Mouse (Mus musculus) gastrocnemius, postnatal 4 days (tissue): Measurements from ENCODE around the gene Gm20388. TPM values are rescaled to one million over a fixed set of nuclear protein-coding genes. Genes with fewer than 3 reads are reported as not detected.
A peak's percentile ranks its signal among the peaks of the same experiment; 100 is the strongest.

Experiments
- DNase-seq, 2 experiments: peaks; one replicate each; pipeline ENCODE4 v3.0.0; 2021 to 2022; ENCODE audit warnings: low spot score in 2 of 2, mixed read lengths in 2 of 2
- total RNA-seq, 2 experiments: library from RNA; stranded (reverse); gene quantifications; 2 replicates each; pipeline ENCODE4 v1.2.3; 2021

Gene Gm20388
- total RNA-seq, 2 experiments from 2014 or later: 12.8 to 22.8 TPM

DNA sequence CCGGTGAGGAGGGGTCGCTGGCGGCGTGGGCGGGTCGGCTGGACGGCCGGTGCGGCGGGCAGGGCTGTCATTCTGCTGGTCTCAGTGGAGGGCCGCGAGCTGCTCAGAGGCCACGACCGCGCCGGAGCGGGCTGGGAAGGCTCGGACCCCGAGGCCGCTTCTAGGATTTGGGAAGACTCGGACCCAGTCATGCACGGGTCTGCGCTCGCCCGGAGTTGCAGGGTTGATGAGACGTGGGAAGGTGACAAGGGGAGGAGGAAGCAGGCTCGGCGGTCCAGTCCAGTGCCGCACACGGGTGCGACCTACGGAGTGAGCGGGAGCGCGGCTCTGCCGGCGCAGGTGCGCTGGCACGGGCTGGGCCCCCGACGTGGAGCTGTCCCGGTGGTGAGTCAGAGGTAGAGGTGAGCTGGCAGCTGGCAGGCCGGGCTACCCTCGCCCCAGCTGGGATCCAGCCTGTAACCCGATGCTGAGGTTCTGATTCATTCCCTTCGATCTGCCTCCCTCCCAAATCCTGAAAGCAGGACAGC, 203.7 kb downstream of the Gm20388 start:
- DNase-seq: peak in 1 of 2 experiments; percentile 55

GRCm38 (mm10) chr8:120116600-120116999, 206.0 kb downstream of the Gm20388 start:
- no peak for DNase-seq

DNA sequence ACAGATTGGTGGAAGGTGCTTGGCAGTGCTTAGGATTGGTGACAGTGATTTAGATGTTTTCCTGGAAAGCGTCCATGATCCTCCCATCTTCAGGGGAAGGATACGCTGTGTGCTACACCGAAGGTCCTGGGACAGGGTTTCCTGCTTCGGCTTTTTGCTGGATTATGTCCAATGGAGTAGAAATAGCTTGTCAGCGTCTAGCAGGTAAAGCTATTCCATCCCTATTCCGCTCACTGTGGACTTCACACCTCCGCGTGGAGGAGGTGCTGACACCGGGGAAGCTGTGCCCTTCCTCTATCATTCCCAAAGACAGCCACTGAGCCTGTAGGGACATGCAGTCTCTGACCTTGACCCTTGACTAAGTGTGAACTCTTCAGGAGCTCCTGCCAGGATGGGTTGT, 207.5 kb downstream of the Gm20388 start:
- no peak for DNase-seq

- DNase-seq: no peak
Observed at GRCm38 (mm10) chr8:120118847-120119246, 208.2 kb downstream of the Gm20388 start.

GRCm38 (mm10) chr8:120119429-120119828, 208.8 kb downstream of the Gm20388 start:
- DNase-seq: no peak

- DNase-seq: no peak
Observed at GRCm38 (mm10) chr8:120119931-120120330, 209.3 kb downstream of the Gm20388 start.

DNA sequence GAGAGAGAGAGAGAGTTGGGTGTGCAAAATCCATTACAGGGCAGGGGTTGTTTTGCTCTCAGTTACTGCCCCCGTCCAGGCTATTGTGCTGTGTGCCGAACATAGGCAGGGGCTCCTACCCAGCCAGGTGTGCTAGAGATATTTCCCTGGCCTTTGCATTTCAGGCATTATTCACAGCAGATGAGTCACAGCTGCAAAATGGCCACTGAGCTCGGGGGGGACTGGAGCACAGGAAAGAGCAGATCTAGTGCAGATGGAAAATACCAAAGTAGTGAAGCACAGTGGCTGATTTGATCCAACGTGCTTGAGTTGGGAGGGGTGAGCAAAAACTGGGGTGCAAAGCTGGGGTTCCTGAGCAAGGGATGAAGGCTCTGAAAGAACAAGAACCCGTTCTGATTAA, 210.3 kb downstream of the Gm20388 start:
- DNase-seq: no peak

- DNase-seq: no peak
Observed at GRCm38 (mm10) chr8:120124261-120124660, 213.6 kb downstream of the Gm20388 start.

DNA sequence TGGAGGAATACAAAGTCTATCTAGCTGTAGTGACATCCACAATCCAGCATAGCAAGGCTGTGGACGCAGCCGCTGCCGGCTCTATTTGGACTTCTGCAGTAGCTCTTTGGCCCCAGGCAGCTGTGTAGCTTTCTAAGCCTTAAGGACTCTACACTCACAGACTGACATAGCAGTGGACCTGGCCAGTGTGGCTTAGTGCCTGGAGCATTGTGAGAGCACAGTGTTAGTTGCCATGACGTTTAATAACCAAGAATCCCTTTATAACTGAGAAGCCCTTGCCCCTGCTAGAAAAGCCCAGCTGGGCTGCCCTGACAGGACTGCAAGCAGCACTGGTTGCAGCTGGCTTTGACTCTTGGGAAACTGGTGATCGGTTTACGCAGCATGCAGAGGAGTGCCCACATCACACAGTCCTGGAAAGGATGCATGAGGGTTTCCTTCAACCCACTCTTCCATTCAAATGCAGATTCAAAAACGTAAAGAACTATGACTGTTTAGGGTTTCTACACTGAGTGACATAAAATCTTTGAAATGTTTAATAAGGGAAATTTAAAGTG, 214.3 kb downstream of the Gm20388 start:
- no peak for DNase-seq

- DNase-seq: no peak
Observed at GRCm38 (mm10) chr8:120126357-120127161, 215.9 kb downstream of the Gm20388 start.

GRCm38 (mm10) chr8:120129547-120129946, 218.9 kb downstream of the Gm20388 start:
- no peak for DNase-seq

DNA sequence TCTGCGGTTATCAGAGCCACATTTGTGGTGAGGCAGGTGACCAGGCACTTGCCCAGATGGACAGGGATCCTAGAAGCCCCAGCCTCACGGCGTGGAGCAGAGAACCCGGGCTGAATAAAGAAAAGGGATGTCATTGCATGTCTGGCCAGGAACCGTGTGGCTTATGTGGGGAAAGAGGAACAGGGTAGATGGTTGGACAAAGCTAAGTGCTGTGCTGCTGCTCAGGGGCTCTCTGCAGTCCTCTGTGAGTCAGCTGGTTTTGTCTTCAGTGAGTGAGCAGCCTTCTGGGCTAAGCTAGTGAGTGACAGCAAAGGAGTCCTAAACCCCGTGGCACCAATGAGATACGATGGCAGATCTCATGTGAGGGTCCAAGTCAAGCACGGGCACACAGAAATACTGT, 220.5 kb downstream of the Gm20388 start:
- DNase-seq: no peak

- no peak for DNase-seq
Observed at GRCm38 (mm10) chr8:120133169-120133568, 222.5 kb downstream of the Gm20388 start.

DNA sequence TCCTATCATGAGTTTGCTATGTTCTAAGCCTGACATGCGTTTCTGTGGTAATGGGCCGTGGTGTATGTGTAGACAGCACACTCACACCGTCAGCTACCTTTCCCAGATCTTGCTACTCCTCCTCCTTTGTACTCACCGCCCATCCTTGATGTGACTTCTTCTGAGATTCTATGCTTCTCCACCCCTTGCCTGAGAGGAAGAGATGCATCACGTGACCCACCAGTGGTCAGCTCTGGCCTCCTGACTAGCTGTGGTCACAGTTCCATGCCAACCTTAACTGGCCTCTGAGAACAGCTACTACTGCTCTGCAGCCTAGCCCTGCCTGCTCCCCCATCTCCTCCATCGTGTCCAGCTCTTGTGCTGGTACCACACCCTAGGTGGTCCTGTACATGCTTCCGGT, 225.0 kb downstream of the Gm20388 start:
- no peak for DNase-seq

GRCm38 (mm10) chr8:120136618-120137017, 226.0 kb downstream of the Gm20388 start:
- DNase-seq: no peak

- no peak for DNase-seq
Observed at GRCm38 (mm10) chr8:120138958-120139357, 228.3 kb downstream of the Gm20388 start.

DNA sequence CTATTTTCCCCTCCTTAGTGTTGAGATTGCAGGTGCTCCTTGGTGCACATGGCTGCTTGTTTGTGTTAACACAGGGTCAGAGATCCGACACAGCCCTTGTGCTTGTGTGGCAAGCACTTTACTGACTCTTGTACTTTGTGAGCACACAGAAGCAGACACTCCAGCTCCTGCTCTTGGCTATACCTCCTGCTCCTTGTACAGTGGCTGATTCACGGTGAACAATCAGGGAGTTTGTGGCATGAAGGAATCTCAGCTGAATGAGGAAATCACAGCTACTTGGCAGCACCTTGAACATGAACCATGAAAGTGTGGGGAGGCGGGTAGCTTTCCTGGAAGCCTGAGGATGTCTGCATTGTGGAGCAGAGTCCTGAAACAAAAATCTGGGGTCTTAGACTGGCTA, 230.1 kb downstream of the Gm20388 start:
- DNase-seq: no peak

DNA sequence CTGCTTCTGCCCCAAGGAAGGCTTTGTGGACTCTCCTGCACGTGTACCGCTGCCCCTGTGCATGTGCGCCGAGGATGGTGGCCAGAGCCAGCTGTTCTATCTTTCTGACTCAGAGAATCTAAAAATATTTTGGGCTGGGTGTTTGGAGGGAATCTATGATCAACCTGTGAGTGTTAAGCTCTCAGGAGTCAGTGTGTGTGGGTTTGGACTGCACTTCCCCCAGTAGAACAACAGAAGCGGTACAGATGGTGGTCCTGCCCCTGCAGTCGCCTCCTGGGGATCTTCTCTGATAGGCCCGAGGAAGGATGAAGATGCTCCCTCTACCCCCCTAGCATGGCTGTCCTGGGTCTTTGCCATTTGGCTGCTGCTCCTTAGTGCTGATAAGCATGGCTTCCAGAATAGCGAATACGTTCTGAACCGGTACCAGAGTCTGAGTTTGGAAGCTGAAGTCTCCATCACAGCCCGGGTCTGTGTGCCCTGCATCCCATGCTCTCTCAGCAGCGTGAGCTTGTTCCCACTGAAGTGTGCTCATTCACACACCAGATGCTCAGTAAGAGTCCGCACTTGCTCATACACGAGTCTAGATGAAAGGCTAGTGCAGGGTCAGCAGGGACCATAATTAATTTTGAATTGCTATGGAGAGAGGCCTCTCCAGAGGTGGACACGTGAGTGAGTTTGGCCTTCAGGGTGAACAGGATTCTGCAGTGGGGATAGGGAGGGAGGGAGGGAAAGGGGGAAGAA, 233.4 kb downstream of the Gm20388 start:
- no peak for DNase-seq

GRCm38 (mm10) chr8:120144652-120145301, 234.1 kb downstream of the Gm20388 start:
- no peak for DNase-seq

GRCm38 (mm10) chr8:120146051-120146450, 235.4 kb downstream of the Gm20388 start:
- no peak for DNase-seq

DNA sequence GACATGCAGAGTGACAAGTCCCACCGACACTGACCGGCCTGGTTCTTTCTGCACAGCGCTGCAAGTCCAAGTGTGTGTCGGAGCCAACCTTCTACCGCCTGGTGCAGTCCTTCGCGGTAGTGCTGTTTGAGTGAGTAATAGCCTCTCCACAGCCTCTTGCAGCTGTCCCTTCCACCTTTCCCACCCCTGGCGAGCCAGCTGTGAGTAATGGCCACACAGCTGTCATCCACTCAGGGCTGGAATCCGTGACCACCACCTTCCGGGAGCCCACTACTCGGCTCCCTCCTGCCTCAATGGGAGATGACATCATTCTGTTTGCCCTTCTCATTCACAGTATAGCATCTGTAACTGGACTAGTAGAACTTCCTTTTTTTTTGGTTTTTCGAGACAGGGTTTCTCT, 239.4 kb downstream of the Gm20388 start:
- no peak for DNase-seq
